Mouse (Mus musculus): ENCODE measurements around the gene Olfr1453.
"Not testable (repeated sequence)": the region's sequence is repeated elsewhere in the genome, so short reads cannot be mapped to it uniquely, and the experiment has no call there.

Gene Olfr1453

GRCm38 (mm10) chr19:13028227-13028626, at the start of gene Olfr1453:
TSS of gene Olfr1453 (minus strand) at chr19:13028327.
- in situ Hi-C loops (cut with MboI) = no loop called here

- in situ Hi-C loops (cut with MboI) = no loop called here
Measured at GRCm38 (mm10) chr19:13060310-13060709, 32.2 kb upstream of the Olfr1453 start, which contains the start of gene Olfr1454. TSS of gene Olfr1454 (plus strand) at chr19:13060610.

- in situ Hi-C loops (cut with MboI) = no loop called here
Measured at GRCm38 (mm10) chr19:12994714-12995113, 33.4 kb downstream of the Olfr1453 start, which contains the start of gene Olfr1451. TSS of gene Olfr1451 (plus strand) at chr19:12995014.

GRCm38 (mm10) chr19:12992316-12992715, 35.8 kb downstream of the Olfr1453 start:
- in situ Hi-C loops (cut with MboI) = not testable (repeated sequence)

Data from mature B cell (primary cell).